Mouse (Mus musculus) kidney, adult 2 months (tissue): ENCODE results near the gene 4930415O20Rik. TPM values are rescaled to one million over a fixed set of nuclear protein-coding genes. Genes with fewer than 3 reads are reported as not detected.

ENCODE experiments used
- DNase-seq: peaks from one replicate; pipeline ENCODE4 v3.0.0; 2021
- H3K27ac ChIP-seq: fragments of 200-500 bp; 2 replicates; pipeline ENCODE4 v1.5.1; 2012; ENCODE audit warnings: low read depth, low read length, control low read depth, inconsistent platforms; ENCODE audit not compliant: insufficient read depth
- H3K27me3 ChIP-seq: fragments of 200-500 bp; replicated peaks from 2 replicates; pipeline ENCODE4 v1.6.1; 2012; ENCODE audit warnings: mild to moderate bottlenecking, moderate library complexity, low read length, inconsistent platforms; ENCODE audit not compliant: control insufficient read depth, insufficient read depth
- H3K36me3 ChIP-seq: fragments of 200-500 bp; 2 replicates; pipeline ENCODE4 v1.6.1; 2012; ENCODE audit warnings: mild to moderate bottlenecking, moderate library complexity, low read length, inconsistent platforms; ENCODE audit not compliant: control insufficient read depth, insufficient read depth
- H3K4me1 ChIP-seq: fragments of 200-500 bp; 2 replicates; pipeline ENCODE4 v1.6.1; 2011; ENCODE audit warnings: low read length; ENCODE audit not compliant: control insufficient read depth, insufficient read depth
- H3K4me3 ChIP-seq: fragments of 200-500 bp; 2 replicates; pipeline ENCODE4 v1.5.1; 2011; ENCODE audit warnings: mild to moderate bottlenecking, low read depth, low read length, control low read depth; ENCODE audit not compliant: insufficient read depth
- CTCF ChIP-seq: fragments of 200-500 bp; conservative IDR thresholded peaks from 2 replicates; pipeline ENCODE4 v1.5.1; 2011; ENCODE audit warnings: low read depth, mild to moderate bottlenecking, control low read depth, low read length, moderate library complexity, mixed read lengths; ENCODE audit not compliant: insufficient read depth, insufficient read length
- POLR2A ChIP-seq: fragments of 200-500 bp; IDR thresholded peaks from one replicate; pipeline ENCODE4 v1.6.1; 2011; ENCODE audit warnings: low read depth, low read length, control low read depth
- WGBS: fragments of 180-500 bp; shearing (Covaris S2); methylation state at CpG from one replicate; pipeline ENCODE4 v1.1.7; 2018; 5-methylcytosine and 5-hydroxymethylcytosine counted together
- polyA plus RNA-seq: library from polyadenylated mRNA; depleted of rRNA; stranded (reverse); fragments of >200 nt; gene quantifications from 2 replicates; pipeline ENCODE4 v1.2.3, GENCODE M21; 2012

The 4930415O20Rik gene
- polyA plus RNA-seq, 1 experiment = 1.0 TPM

DNA sequence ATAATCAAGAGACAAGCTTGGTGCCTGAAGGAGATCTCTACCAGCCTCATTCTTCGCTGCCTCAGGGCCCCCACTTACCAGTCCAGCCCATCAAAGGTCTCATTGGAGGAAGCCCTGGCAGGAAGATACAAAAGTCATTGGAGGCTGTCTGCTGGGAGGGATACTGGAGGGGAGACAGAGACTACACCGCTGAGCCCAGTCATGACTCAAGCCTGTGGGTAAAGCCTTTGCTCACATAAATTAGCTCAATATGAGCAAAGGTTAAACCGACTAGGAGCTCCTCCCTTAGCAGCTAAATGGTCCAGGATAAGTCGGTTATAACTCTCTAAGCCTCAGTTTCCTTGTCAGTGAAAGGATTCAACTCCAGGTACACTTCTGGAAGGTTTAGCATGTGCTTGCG lies 24.2 kb downstream of the 4930415O20Rik start:
- DNase-seq = peak; percentile 38
- no peak overlapping the region for H3K4me3 ChIP-seq
- no peak for TF ChIP-seq POLR2A
- no peak for TF ChIP-seq CTCF
- 60% methylated on average over 5 of the region's 5 CpGs for WGBS
- peaks cover 9% of the 10 kb centered on the region for H3K36me3 ChIP-seq
- no peak overlapping the region for H3K27ac ChIP-seq
- peaks cover 10% of the 10 kb centered on the region; the same call in 1 of the 2 replicates for H3K4me1 ChIP-seq
- no peaks in the 10 kb centered on the region for H3K27me3 ChIP-seq

DNA sequence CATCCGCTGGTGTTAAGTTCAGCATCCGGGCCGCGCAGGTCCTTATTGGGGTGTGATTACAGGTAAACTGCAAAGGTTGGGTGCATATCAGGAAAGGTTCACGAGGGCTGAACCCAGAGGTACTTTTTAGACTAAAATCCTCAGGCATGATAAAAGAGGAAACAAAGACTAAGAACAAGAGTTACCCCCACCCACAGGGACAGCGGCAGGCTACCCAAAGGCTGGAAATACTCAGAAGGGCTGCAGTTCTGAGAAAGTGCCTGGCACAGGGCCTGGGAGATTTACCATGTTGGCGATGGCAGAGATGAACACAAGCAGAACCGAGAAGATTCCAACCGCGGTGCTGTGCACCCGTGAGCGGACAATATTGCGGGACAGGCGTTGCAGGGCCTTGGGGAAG lies 25.8 kb downstream of the 4930415O20Rik start:
- TF ChIP-seq CTCF (no peak), POLR2A (no peak)
- peaks cover 9% of the 10 kb centered on the region for H3K36me3 ChIP-seq

DNA sequence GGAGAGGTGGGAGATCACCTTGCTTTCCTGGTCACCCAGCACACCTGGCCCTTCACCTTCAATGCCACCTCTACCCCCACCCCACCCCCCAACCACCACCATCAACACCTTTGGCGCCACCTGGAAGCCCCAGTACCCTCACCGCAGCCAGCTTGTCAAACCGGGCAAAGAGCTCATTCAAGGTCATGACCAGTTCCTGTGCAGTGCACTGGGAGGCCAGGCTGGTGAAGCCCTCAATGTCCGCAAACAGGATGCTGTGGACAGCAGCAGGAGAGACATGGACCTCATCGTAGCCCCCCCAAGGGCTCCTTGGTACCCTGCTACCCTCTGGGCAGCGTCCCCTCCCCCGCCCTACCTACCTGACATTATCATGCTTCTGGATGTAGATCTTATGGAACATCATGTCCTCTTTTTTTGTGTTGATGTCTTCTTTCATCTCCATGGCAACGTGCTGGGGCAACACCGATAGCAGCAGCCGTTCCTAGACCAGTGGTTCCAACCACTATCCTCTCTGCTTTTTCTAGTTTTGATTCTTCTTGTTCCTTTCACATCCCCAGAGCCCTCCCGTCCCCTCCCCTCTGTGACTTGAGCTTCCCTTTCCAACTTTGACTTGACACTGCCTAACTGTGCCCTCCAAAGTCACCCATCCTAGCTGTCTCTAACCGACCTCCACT lies 29.4 kb downstream of the 4930415O20Rik start:
- no peaks in the 10 kb centered on the region for H3K27me3 ChIP-seq
- DNase-seq = no peak
- H3K4me3 ChIP-seq = no peak overlapping the region
- H3K27ac ChIP-seq = no peak overlapping the region
- WGBS = 66% methylated on average over 12 of the region's 12 CpGs
- TF ChIP-seq CTCF (no peak), POLR2A (no peak)
- H3K4me1 ChIP-seq = peaks cover 8% of the 10 kb centered on the region
- peaks cover 3% of the 10 kb centered on the region for H3K36me3 ChIP-seq

More for the DNA sequence above, 25.8 kb downstream of the 4930415O20Rik start:
- Histone ChIP-seq H3K27me3 (no peaks in the 10 kb centered on the region), H3K4me1 (peaks cover 7% of the 10 kb centered on the region; the same call in 1 of the 2 replicates), H3K4me3 (no peak overlapping the region), H3K27ac (no peak overlapping the region)
- 91% methylated on average over 14 of the region's 14 CpGs for WGBS
- no peak for DNase-seq

DNA sequence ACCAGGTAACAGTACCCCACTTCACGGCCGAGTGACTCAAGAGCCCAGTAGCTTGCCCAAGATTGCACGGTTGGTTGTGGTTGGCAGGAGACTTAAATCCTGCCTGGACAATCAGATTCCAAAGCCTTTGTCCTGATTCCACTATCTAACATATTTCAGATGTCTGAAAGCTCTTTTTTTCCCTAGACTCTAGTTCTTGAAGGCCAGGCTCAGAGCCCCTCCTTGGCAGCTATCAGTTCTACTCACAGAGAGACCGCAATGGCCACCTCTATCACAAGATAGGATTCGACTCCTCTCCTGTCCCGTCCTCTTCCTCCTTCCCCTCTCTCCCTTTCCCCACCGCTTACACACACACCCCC lies 31.0 kb downstream of the 4930415O20Rik start:
- DNase-seq = no peak
- peak overlapping the region; percentile 46 for H3K4me3 ChIP-seq
- TF ChIP-seq POLR2A (no peak), CTCF (no peak)
- H3K27me3 ChIP-seq = no peaks in the 10 kb centered on the region
- H3K4me1 ChIP-seq = peaks cover 9% of the 10 kb centered on the region
- H3K27ac ChIP-seq = peak overlapping the region; percentile 85
- WGBS = 29% methylated on average over 7 of the region's 7 CpGs
- no peaks in the 10 kb centered on the region for H3K36me3 ChIP-seq

DNA sequence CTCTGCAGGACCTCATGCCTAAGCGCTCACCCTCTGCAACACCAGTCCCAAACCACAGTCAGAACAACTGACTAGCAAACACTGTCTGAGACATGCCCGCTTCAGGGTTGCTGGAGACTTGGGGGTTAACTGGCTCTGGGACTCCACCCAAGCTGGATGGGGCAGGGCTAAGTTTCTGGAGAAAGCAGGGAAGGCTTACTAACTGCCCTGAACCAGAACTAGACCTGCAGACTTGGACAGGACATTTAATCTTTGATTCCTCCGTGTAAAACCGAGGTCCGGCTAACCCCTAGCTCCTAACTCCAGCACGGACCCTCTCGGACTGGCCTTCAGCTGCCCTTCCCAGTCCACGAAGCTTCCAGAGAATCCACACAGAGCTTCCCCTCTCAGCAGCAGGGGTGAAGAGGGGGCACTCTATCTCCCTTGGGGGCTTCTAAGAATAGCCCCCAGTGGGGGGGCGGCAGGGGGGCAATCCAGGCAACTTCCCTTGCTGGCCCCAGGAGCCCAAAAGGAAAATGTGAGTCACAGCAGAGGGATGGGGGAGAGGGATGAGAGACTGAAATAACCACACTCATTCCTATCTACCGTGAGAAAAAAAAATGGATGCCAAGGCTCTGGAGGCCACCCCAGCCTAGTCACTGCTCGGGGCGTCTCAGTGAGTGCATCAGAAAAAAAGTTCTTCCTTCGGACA lies 31.5 kb downstream of the 4930415O20Rik start:
- H3K36me3 ChIP-seq = no peaks in the 10 kb centered on the region
- peak overlapping the region; percentile 46 for H3K4me3 ChIP-seq
- peak overlapping the region; percentile 85 for H3K27ac ChIP-seq
- no peaks in the 10 kb centered on the region for H3K27me3 ChIP-seq
- 16% methylated on average over 13 of the region's 13 CpGs for WGBS
- H3K4me1 ChIP-seq = peaks cover 9% of the 10 kb centered on the region
- no peak for TF ChIP-seq CTCF
- no peak for TF ChIP-seq POLR2A
- DNase-seq = peak; percentile 56

DNA sequence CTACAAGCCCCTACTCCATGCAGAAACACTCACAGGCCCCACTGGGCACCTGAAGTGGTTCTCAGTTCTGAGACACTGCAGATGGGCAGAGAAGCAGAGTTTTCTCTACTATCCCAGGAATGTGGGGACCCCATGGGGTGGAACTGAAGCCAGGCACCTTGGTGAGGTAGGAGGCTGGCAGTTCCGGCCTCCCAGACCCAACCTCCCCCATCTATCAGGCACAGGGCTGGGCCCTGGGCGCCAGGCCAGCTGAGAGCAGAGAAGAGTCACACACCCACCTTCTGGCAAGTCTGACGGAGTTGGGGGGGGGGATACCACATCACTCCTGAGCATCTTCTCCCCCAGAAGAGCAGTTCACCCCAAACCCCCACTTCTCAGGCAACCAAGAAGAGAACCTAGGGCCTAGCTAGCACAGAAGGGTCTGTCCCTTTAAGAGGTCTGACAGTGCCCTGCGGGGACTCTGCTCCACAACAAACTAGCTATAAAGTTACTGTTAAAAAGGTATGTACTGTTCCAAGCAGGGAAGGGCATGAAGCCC lies 32.2 kb downstream of the 4930415O20Rik start:
- Histone ChIP-seq H3K36me3 (no peaks in the 10 kb centered on the region), H3K4me3 (peak overlapping the region; percentile 46), H3K27me3 (no peaks in the 10 kb centered on the region), H3K27ac (peak overlapping the region; percentile 85), H3K4me1 (peaks cover 9% of the 10 kb centered on the region)
- DNase-seq = peak; percentile 56
- TF ChIP-seq POLR2A (no peak), CTCF (no peak)
- WGBS = 13% methylated on average over 4 of the region's 4 CpGs

DNA sequence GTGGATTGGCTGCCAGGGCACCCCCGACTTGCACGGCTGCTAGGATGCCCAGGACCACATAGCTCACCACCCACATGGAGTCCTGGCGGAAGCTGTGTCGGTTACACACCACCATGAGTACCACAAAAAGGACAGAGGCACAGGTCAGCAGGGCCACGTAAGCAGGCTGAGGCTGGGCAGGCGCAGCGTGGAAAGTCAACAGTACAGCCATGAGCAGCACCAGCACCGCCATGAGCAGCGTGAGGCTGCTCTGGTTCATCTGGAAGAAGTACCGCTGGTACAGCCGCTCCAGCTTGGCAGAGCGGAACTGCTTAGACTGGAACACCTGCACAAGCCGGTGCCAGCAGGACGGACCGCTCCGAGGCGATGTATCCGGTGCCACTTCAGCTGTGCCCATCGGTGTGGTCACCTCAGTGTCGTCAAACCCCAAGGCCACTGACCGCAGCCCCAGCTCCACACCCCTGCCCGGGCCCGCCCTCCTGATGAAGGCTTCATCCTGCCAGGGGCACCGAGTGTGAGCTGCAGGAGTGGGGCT lies 33.3 kb downstream of the 4930415O20Rik start:
- H3K27me3 ChIP-seq = no peaks in the 10 kb centered on the region
- peaks cover 9% of the 10 kb centered on the region for H3K4me1 ChIP-seq
- TF ChIP-seq CTCF (no peak), POLR2A (no peak)
- H3K27ac ChIP-seq = peak overlapping the region; percentile 85
- no peaks in the 10 kb centered on the region for H3K36me3 ChIP-seq
- 65% methylated on average over 24 of the region's 24 CpGs for WGBS
- peak; percentile 53 for DNase-seq
- peak overlapping the region; percentile 46; the same call in 1 of the 2 replicates for H3K4me3 ChIP-seq
